ENCODE assay signal across 38 mouse cellular contexts in genomic region chr7:24405649-24406048, GRCm38 (mm10). TPM values are rescaled to one million over a fixed set of nuclear protein-coding genes. Genes with fewer than 3 reads are reported as not detected.
DNase-seq lines count a peak whose midpoint lies in the region; ATAC-seq lines count a peak whose summit lies in the region.
"Had no signal": no experiment of that assay in that cellular context is flagged by ENCODE, and none has a peak within 500 bp of the region (broad histone marks: within the 10 kb centered on the region; RNA-seq: fewer than 3 reads in every experiment).

No protein-coding gene starts in this region.

- no peak overlapping the region for H3K27ac ChIP-seq in heart, embryonic 16.5 days (ENCODE audit: low read length)
- H3K27ac ChIP-seq in limb, embryonic 12.5 days = peak overlapping the region; percentile 76; the same call in 1 of the 2 replicates
- no peak overlapping the region for H3K27ac ChIP-seq in limb, embryonic 10.5 days
- H3K27ac ChIP-seq: hindbrain, embryonic 10.5 days; hindbrain, postnatal 0 days had no signal

- no peak overlapping the region for H3K4me2 ChIP-seq in heart, embryonic 16.5 days (ENCODE audit: low read depth, low read length)
- no peak overlapping the region for H3K4me2 ChIP-seq in limb, embryonic 12.5 days
- H3K4me2 ChIP-seq: embryonic facial prominence, embryonic 15.5 days; heart, embryonic 12.5 days had no signal

- peaks cover 2% of the 10 kb centered on the region; the same call in 1 of the 2 replicates for H3K4me1 ChIP-seq in heart, embryonic 16.5 days (ENCODE audit: control insufficient read depth, insufficient read depth, low read length)
- H3K4me1 ChIP-seq in limb, embryonic 12.5 days (replicated peaks) = peaks cover 18% of the 10 kb centered on the region
- H3K4me1 ChIP-seq in limb, embryonic 10.5 days = peaks cover 10% of the 10 kb centered on the region

- WGBS in heart, embryonic 16.5 days = 95% methylated on average over 13 of the region's 13 CpGs
- WGBS in limb, embryonic 12.5 days = 90% methylated on average over 13 of the region's 13 CpGs
- WGBS in limb, embryonic 10.5 days = 96% methylated on average over 13 of the region's 13 CpGs

- peak; percentile 55 for DNase-seq in cerebellum, adult 9-11 months
- no peak for DNase-seq in cerebellum, postnatal 36 days
- DNase-seq in heart, adult 9 months (ENCODE audit: low spot score in 2 of 2) = no peak
- DNase-seq in limb, embryonic 10.5 days (ENCODE audit: low spot score) = no peak
- DNase-seq in spleen, postnatal 36 days (ENCODE audit: low spot score in 2 of 2) = no peak
- DNase-seq: adrenal gland, adult 8-10 months; adrenal gland, postnatal 25 days; cerebellum, adult 8-10 months; cerebellum, postnatal 25 days; embryo, embryonic 11 days; forebrain, postnatal 0 days; gastrocnemius, adult 2 months; gastrocnemius, postnatal 14 days; heart, adult 11 months; kidney, adult 18-20 months had no signal

- H3K9me3 ChIP-seq in heart, embryonic 16.5 days (replicated peaks; ENCODE audit: control insufficient read depth, low read length) = no peaks in the 10 kb centered on the region
- H3K9me3 ChIP-seq in limb, embryonic 12.5 days = 0 out of 2 replicates have a peak, but pooled peaks cover 6% of the 10 kb centered on the region
- no peaks in the 10 kb centered on the region for H3K9me3 ChIP-seq in limb, embryonic 10.5 days (replicated peaks)
- H3K9me3 ChIP-seq: embryonic facial prominence, embryonic 15.5 days had no signal

- ATAC-seq in heart, embryonic 16.5 days (replicated peaks; ENCODE audit: extremely low read depth, insufficient read depth, low FRiP score) = 0 out of 2 replicates have a peak, but pooled peaks have one; percentile 4
- ATAC-seq in limb, embryonic 12.5 days (ENCODE audit: insufficient number of reproducible peaks, insufficient read depth, low FRiP score, low TSS enrichment, low read depth) = no peak
- 0 out of 2 replicates have a peak, but pooled peaks have one; percentile 15 for ATAC-seq in monocyte, adult 5-6 weeks (replicated peaks; ENCODE audit: insufficient number of reproducible peaks, low FRiP score, low TSS enrichment, poor library complexity, severe bottlenecking)
- ATAC-seq: activated CD4-positive, CD25-positive, alpha-beta regulatory T cell, adult 4 months; CD4-positive, CD25-positive, alpha-beta regulatory T cell, adult 4 months; forebrain, embryonic 14.5 days; forebrain, postnatal 0 days; hindbrain, postnatal 0 days; inflammation-experienced regulatory T-cells, adult 6 months; intestine, embryonic 16.5 days had no signal

- H3K9ac ChIP-seq in heart, embryonic 16.5 days (ENCODE audit: low read length) = no peak overlapping the region
- no peak overlapping the region for H3K9ac ChIP-seq in limb, embryonic 12.5 days (replicated peaks)
- H3K9ac ChIP-seq: embryonic facial prominence, embryonic 15.5 days; forebrain, postnatal 0 days; heart, embryonic 12.5 days had no signal

- no peak overlapping the region for H3K4me3 ChIP-seq in heart, embryonic 16.5 days (ENCODE audit: low read length)
- H3K4me3 ChIP-seq in limb, embryonic 12.5 days (replicated peaks) = no peak overlapping the region
- H3K4me3 ChIP-seq in limb, embryonic 10.5 days = no peak overlapping the region
- H3K4me3 ChIP-seq: embryonic facial prominence, embryonic 15.5 days; gastrocnemius, adult 2 months; heart, embryonic 12.5 days; hindbrain, embryonic 10.5 days had no signal

- peaks cover 19% of the 10 kb centered on the region for H3K36me3 ChIP-seq in heart, embryonic 16.5 days (ENCODE audit: control insufficient read depth, insufficient read depth)
- H3K36me3 ChIP-seq in limb, embryonic 12.5 days = peaks cover 62% of the 10 kb centered on the region
- peaks cover 76% of the 10 kb centered on the region for H3K36me3 ChIP-seq in limb, embryonic 10.5 days

- no peaks in the 10 kb centered on the region for H3K27me3 ChIP-seq in heart, embryonic 16.5 days (ENCODE audit: control insufficient read depth, insufficient read depth, low read length)
- no peaks in the 10 kb centered on the region for H3K27me3 ChIP-seq in limb, embryonic 12.5 days
- H3K27me3 ChIP-seq in limb, embryonic 10.5 days (ENCODE audit: low read depth, poor library complexity, severe bottlenecking) = no peaks in the 10 kb centered on the region
- H3K27me3 ChIP-seq: embryonic facial prominence, embryonic 15.5 days; heart, embryonic 12.5 days had no signal

RNA-seq across cellular contexts. Expression of gene Smg9, which starts 6.2 kb away (rescaled TPM):
- polyA plus RNA-seq in heart, embryonic 16.5 days (2015; fragmentation: Nextera tagmentation; extraction: Ambion mirVana) = 18.7 and 20.5 TPM in 2 replicates
- 22.7 and 25.4 TPM in 2 replicates for polyA plus RNA-seq in limb, embryonic 12.5 days (2016; fragmentation: Nextera tagmentation; extraction: Ambion mirVana)
- 28.3 and 29.0 TPM in 2 replicates for polyA plus RNA-seq in limb, embryonic 10.5 days (2016; fragmentation: Nextera tagmentation; extraction: Ambion mirVana)
- 20.1 to 30.8 TPM (median 22.6 TPM) in 3 replicates for total RNA-seq in monocyte, adult 5-6 weeks (2017)

RNA-seq across cellular contexts. Expression of gene Kcnn4, which starts 35.6 kb away (rescaled TPM):
- polyA plus RNA-seq in heart, embryonic 16.5 days (2015; fragmentation: Nextera tagmentation; extraction: Ambion mirVana) = 5.2 and 10.9 TPM in 2 replicates
- 2.1 and 2.8 TPM in 2 replicates for polyA plus RNA-seq in limb, embryonic 12.5 days (2016; fragmentation: Nextera tagmentation; extraction: Ambion mirVana)
- 3.6 and 4.0 TPM in 2 replicates for polyA plus RNA-seq in limb, embryonic 10.5 days (2016; fragmentation: Nextera tagmentation; extraction: Ambion mirVana)
- total RNA-seq in monocyte, adult 5-6 weeks (2017) = 10.3 to 11.8 TPM (median 11.5 TPM) in 3 replicates

RNA-seq across cellular contexts. Expression of gene Irgc1, which starts 46.4 kb away (rescaled TPM):
- polyA plus RNA-seq in heart, embryonic 16.5 days (2015; fragmentation: Nextera tagmentation; extraction: Ambion mirVana) = 0.29 TPM in 1 of 2 replicates, not detected in the other
- not detected in 2 replicates for polyA plus RNA-seq in limb, embryonic 12.5 days (2016; fragmentation: Nextera tagmentation; extraction: Ambion mirVana)
- polyA plus RNA-seq in limb, embryonic 10.5 days (2016; fragmentation: Nextera tagmentation; extraction: Ambion mirVana) = not detected in 2 replicates
- 1.7 TPM in 1 of 3 replicates, not detected in the others for total RNA-seq in monocyte, adult 5-6 weeks (2017)
- total RNA-seq: adrenal gland, adult 8-10 months; adrenal gland, postnatal 25 days; ES-E14; forebrain, postnatal 0 days; gastrocnemius, adult 2 months; heart, postnatal 25 days; hindbrain, postnatal 0 days had no signal
- polyA plus RNA-seq: activated CD4-positive, CD25-positive, alpha-beta regulatory T cell, adult 4 months; brain, embryonic 14.5 days; embryonic facial prominence, embryonic 11.5 days; embryonic facial prominence, embryonic 15.5 days; forebrain, embryonic 11.5 days; forebrain, embryonic 14.5 days; forebrain, postnatal 0 days; heart, embryonic 12.5 days; heart, postnatal 0 days; hindbrain, embryonic 10.5 days; hindbrain, postnatal 0 days; inflammation-experienced regulatory T-cells, adult 6 months had no signal

RNA-seq across cellular contexts. Expression of gene Plaur, which starts 56.6 kb away (rescaled TPM):
- polyA plus RNA-seq in heart, embryonic 16.5 days (2015; fragmentation: Nextera tagmentation; extraction: Ambion mirVana) = 8.1 and 8.8 TPM in 2 replicates
- polyA plus RNA-seq in limb, embryonic 12.5 days (2016; fragmentation: Nextera tagmentation; extraction: Ambion mirVana) = 1.8 and 2.6 TPM in 2 replicates
- 2.2 and 2.5 TPM in 2 replicates for polyA plus RNA-seq in limb, embryonic 10.5 days (2016; fragmentation: Nextera tagmentation; extraction: Ambion mirVana)
- total RNA-seq in monocyte, adult 5-6 weeks (2017) = 286 to 300 TPM (median 297 TPM) in 3 replicates

RNA-seq across cellular contexts. Expression of gene Lypd5, which starts 56.7 kb away (rescaled TPM):
- polyA plus RNA-seq in heart, embryonic 16.5 days (2015; fragmentation: Nextera tagmentation; extraction: Ambion mirVana) = not detected in 2 replicates
- polyA plus RNA-seq in limb, embryonic 12.5 days (2016; fragmentation: Nextera tagmentation; extraction: Ambion mirVana) = not detected in 2 replicates
- not detected in 2 replicates for polyA plus RNA-seq in limb, embryonic 10.5 days (2016; fragmentation: Nextera tagmentation; extraction: Ambion mirVana)
- total RNA-seq in monocyte, adult 5-6 weeks (2017) = not detected in 3 replicates
- total RNA-seq: adrenal gland, adult 8-10 months; adrenal gland, postnatal 25 days; ES-E14; forebrain, postnatal 0 days; gastrocnemius, adult 2 months; gastrocnemius, postnatal 14 days; gastrocnemius, postnatal 4 days; heart, adult 8-10 months; heart, postnatal 25 days; hindbrain, postnatal 0 days had no signal
- polyA plus RNA-seq: activated CD4-positive, CD25-positive, alpha-beta regulatory T cell, adult 4 months; C2C12; cortical plate, adult 2 months; embryonic facial prominence, embryonic 11.5 days; forebrain, embryonic 11.5 days; forebrain, embryonic 14.5 days; forebrain, postnatal 0 days; frontal cortex, adult 2 months; heart, embryonic 12.5 days; heart, postnatal 0 days; hindbrain, embryonic 10.5 days; inflammation-experienced regulatory T-cells, adult 6 months; intestine, embryonic 16.5 days had no signal
